Mouse (Mus musculus) erythroblast, embryonic 14.5 days (primary cell): ENCODE results near the gene Unc50.

Source experiments
- GATA1 ChIP-seq: IDR thresholded peaks from 2 replicates; pipeline ENCODE4 v1.6.1; 2012; ENCODE audit warnings: low read length, inconsistent platforms, mixed read lengths
- TAL1 ChIP-seq: IDR thresholded peaks from 3 replicates; pipeline ENCODE4 v1.6.1; 2012; ENCODE audit warnings: low read length, inconsistent platforms, mixed read lengths

- TF ChIP-seq GATA1 (no peak), TAL1 (no peak)
Measured at GRCm38 (mm10) chr1:37386448-37386971, 43.4 kb upstream of the Unc50 start.
